Mouse (Mus musculus) adrenal gland, postnatal 10 days (tissue): Measurements from ENCODE around the gene Cntrl. TPM values are rescaled to one million over a fixed set of nuclear protein-coding genes. Genes with fewer than 3 reads are reported as not detected.

ENCODE experiments used
- DNase-seq: peaks from one replicate; pipeline ENCODE4 v3.0.0; 2021; ENCODE audit warnings: mixed read lengths
- total RNA-seq, 2 experiments: library from RNA; stranded (reverse); gene quantifications; 2 replicates each; pipeline ENCODE4 v1.2.3; 2021

The Cntrl gene
- total RNA-seq, 2 experiments from 2014 or later: 12.6 to 22.7 TPM

DNA sequence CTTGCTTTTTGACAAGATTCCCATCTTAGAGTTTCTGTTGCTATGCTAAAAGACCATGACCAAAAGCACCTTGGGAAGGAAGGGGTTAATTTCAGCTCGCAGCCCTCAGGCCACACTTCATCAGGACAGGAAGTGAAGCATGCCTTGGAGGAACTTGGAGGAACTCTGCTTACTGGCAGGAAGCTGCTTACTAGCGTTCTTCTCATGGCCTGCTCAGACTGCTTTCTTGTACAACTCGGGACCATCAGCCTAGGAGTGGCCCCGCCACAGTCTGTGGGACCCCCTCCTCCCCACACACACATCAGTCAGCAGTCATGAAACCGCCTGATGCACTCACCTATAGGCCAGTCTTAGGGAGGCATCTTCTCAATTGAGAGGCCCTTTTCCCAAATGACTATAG lies 64.8 kb downstream of the Cntrl start:
- no peak for DNase-seq

DNA sequence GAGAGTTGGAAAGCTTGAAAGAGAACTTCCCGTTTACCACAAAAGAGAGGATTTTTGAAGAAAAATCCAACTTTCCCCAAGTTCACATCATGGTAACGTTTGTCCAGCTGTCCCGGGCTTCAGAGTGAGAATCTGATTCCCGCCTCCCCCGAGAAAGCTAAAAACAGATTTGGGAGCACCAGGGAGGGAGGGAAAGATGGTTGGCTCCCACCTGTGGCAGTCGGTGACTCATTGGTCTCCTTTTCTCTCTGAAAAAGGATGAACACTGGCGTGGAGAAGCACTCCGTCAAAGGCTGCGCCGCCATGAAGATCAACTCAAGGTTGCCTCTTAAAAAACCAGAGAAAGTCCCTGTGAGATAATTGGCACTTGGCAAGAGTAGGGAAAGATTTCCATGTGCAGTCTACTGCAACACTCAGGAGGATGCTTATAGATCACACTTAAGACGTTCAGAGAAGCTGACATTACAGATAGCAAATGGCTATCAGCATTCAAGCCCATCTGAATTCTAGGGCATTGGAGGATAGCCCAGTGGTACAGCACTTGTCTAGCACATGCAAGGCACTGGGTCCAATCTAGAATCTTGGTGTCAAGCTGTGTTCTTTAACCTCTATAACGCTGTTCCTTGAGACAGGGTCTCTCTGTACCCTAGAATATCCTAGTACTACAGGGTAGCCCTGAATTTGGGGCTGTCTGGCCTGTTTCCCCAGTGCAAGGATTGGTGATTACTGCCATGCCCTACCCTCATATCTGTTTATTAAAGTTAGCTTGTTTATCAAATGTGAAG lies 66.2 kb downstream of the Cntrl start:
- no peak for DNase-seq

DNA sequence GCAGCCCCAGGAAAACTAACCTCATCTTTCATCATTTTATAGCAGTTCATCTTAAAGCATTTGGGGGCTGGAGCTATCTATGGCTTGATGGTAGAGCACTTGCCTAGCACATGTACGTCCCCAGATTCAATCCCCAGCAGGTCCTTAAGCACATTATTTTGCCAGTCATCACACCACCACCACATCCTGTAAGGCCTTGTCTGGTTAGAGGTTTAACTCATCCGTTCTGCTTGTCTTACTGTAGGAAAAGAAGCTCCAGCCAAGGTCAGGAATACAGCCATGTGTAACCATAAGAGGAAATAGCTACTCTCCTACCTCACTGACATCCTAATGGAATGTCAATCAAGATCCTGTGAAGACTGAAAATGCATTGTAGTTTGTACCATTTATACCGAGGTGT lies 68.9 kb downstream of the Cntrl start:
- DNase-seq: no peak

DNA sequence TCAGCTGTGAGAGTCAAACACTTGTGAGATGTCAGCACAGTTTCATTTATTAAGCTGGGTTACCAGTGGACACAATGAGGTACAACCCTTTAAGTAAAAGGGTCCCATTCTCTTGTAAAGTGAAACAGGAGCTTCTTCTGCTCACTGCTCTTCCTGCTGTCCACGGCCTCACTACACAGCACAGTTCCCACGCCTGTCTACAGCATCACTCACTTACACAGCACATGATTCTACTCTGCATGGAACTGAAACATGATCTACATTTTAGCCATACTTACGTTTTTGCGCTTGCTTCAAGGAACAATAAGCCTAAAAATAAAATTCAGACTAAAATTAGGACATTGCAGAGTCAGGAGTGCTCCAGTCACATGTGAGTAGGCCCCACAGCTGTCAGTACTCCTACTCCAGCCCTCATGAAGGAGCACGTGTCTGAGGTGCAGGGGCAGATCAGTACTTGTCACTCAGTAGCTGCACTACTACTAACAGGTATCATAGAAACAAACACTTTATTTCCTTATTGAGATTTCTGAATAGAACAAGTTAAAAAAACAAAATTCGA lies 73.9 kb downstream of the Cntrl start:
- no peak for DNase-seq

DNA sequence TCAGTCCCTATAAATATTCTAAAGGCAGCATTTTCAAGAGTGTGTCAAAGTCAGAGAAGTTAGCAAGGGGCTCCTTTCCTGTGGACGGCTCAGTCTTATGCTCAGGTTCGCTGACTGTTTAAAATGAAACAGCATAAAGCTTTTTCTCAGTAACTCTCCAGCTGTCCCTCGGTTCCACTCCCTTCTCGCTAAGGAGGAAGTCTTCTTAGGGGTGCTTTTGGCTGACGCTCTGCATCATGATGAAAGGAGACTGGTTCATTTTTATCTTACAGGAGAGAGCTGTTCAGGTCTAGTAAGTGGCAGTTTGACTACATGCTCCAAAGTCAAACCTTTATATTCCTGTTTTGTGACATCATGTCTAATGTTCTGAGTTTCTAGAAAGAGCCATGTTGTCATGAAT lies 79.6 kb downstream of the Cntrl start:
- DNase-seq: no peak

DNA sequence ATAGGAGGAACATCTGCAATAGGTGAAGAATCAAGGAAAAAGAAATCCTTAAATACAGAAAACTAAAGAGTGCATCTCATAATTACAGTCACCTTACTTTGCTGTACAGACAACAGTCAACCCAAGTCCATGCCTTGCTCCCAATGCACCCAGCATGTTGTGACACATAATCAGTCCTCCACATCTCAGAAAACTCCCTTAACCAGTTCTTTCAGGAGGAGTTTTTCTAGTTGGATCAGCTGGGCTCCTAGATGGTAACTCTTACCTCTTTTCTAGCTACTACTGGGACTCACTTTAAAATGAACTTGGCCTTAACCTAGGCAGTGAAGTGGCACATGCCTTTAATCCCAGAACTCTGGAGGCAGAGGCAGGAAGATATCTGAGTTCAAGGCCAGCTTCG lies 84.7 kb downstream of the Cntrl start:
- DNase-seq: no peak

DNA sequence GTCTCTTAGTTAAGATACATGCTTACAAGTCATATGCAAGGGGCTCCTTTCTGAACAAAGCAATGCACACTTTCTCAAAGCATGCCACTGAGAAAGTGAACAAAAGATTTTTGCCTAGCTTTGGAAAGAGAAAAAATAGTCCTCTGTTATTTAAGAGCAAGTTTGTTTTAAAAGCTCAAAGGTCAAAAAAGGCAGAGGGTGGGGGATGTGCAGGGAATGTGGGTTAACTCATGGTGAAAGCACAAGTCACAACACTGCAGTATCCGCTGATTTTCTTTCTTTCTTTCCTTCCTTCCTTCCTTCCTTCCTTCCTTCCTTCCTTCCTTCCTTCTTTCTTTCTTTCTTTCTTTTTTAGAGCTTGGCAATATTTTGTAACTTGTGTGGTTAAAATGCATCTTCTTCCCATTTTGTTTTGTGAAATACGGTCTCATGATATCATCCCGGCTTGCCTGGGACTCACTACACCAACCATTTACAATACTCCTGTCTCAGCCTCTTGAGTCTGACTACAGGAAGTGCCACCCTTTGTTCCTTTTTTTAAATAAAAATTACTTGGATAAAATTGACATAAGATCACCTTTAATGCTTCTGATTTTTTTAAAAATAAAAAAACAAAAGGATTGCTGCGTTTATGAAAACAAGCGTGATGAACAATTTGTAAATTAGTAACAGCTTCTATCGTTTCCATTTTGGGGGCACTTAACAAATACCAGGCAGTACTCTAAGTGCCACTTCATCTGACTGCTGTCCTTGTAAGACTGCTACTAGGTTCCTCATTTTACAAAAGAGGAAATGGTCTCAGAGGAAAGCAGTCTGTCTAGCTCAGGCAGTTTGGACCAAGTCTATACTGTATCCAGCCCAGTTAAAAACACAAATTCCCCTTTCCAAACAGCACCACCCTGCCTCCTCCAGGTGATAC lies 86.6 kb downstream of the Cntrl start:
- DNase-seq: no peak

DNA sequence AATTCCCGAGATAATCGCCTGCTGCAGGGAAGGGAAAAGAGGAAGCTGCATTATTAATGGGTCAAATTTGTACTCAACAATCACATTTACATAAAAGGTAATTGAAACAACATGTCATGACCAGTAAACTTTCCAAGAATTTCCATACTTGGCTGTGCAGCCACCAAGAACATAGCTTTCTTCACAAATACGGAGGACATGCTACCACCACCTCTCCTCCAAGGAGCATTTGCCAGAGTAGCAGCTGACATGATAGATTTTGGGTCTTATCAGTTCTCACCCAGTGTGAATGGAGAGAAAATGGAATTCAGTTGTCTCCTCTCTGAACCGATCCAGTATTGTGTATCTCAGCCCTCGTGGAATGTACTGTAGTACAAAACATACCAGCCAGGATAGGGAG lies 90.2 kb downstream of the Cntrl start:
- DNase-seq: no peak

DNA sequence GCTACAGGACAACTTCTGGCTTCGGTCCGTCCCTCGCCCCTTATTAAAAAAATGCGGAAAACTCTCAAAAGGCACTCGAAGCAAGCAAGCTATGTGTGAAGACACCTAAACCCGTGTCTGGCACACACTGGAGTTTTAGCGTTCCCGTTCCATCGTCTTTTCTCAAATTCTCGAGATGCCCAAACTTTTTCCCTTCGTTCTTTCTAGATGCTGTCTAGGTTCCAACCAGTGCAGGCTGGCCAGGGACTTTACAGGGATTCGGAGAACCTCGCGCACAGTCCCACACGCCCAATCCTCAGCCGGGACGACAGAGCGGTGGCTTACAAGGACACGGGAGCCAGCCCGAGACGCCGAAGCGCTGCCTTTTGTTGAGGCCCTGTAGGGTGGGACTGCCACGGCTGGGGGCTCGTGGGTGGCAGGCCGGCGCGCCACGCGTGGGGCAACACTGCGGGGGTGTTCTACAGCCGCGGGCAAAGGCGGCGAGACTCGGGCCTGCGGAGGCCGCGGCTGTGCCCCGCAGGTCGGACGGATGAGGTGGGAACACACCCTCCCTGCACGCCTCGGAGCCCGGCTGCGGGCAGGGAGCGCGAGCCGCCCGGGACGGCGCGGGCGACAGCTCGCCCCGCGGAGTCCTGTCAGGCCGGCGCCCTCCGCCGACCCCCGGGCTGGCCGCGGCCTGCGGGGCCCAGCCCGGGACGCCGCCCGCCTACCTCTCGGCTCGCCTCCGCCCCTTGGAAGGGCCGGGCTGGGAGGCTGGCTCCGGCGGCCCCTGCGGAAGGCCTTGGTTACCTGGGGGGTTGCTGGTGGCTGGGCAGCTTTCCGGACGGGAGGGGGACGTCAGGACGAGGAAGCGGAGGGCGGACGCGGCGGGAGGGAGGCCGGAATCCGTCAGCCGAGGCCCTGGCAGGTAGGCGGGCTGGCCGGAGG lies 90.9 kb downstream of the Cntrl start:
- peak; percentile 64 for DNase-seq

DNA sequence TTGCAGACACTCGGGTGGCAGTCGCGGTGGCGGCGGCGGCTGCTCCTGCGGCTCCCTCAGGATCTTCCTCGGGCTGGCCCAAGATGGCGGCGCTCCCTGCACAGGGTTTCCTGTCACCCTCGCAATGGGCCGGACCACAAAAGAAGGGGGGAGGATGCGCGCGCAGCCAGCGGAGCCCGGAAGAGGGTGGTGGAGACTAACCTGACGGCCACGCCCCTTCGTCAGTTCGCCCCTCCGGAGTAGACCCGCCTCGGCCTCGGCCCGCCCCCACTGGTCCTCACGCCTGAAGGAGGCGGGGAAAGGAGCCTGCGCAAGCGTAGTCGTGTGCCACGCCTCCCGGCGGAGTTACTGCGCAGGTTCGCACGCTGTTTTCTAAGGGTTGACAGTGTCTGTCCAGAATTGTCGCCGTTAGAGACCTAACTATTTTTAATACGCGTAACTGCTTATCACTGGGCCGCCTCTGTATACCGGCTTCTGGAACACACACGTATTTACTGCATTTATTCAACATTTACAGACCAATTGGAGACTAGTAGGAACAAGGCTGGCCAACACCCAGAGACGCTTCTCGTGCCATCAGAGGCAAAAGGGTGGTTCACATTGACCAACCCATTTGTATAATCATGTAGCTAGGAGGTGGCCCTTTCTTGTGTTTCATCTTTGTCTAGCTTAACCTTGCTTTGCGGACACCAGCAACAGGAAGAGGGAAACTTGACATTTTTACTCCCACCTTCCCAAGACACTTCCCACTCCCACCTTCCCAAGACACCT lies 91.8 kb downstream of the Cntrl start, which contains the start of gene Rab14:
TSS of gene Rab14 (minus strand) at position 223 of the 771 bp plus-strand sequence.
- peak; percentile 100 for DNase-seq

DNA sequence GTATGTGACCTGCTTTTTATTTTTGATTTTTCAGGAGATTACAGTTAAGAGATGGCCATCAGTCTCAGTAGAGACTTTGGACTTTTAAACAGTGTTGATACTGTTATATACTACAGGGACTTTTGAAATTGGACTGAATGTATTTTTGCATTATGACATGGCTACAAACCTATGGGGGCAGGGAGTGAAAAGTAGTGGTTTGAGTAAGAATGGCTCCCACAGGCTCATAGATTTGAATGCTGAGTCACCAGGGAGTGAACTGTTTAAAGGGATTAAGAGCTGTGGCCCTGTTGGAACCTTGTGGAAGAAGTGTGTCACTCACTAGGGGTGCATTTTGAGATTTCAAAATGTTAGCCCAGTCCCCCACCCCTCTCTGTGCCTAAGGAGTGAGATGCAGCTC lies 94.4 kb downstream of the Cntrl start:
- no peak for DNase-seq

DNA sequence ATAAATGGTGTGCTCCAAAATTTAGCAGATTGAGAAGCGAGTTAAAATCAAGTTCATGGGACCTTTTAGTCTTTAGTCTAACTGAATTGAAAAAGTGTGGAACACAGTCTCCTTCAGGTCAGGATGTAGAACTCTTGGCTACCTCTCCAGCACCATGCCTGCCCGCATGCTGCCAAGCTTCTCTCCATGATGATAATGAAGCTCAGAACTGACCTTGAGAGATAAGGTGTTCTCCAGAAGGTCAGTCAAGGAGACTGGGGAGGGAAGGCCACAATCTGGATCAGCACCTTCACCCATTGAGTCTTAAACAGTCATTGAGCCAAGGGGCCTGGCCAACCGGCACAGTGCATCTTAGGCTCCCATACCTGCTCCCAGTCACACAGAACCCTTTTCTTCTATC lies 97.5 kb downstream of the Cntrl start:
- DNase-seq: no peak

DNA sequence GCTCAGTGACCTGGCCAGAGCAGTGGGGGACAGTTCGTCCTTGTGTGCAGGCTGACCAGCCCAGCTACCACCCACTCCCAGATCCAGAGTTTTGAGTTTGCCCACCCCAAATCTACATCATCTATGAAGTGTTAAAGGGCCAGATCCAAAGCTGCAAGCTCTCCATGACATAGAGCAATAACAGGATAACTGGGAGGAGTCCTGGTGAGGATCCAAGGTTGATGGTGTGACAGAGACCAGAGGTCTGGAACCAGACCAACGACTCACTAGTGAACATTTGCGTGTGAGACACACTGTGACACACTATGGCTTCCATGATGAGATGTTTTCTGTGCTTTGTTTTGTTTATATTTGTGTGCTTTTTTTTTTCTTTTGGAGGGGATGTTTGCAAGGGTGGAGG lies 98.8 kb downstream of the Cntrl start:
- no peak for DNase-seq

DNA sequence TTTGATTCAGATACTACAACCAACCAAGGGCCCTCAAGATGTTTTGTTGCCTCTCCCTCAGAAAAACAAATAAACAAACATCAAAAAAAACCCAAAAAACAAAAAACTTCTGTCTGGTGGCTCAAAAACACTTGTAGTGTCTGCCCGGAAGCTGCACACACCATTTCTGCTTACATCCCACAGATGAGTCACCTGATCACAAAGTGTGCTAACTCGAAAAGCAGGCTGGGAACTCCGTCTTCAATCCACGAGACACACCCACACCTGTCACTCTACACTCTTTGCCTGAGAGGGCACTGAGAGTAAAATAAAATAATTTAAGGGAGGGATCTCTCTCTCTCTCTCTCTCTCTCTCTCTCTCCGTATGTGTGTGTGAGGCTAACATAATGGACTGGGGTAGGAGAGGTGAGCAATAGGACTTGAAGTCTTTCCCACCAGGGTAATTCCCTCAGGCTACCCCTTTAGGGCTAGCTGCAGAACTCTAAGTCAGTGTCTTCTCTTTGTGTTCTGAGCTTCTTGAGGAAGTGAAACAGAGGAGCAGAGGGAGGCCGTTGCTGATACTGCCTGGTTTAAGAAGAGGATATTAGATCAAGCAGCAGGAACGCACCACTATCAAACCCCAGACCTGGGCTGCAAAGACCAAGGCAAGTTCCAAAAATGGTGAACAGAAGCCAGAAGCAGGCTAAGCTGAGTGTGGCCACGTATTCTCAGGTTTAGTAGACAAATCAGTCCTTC lies 99.8 kb downstream of the Cntrl start:
- no peak for DNase-seq

DNA sequence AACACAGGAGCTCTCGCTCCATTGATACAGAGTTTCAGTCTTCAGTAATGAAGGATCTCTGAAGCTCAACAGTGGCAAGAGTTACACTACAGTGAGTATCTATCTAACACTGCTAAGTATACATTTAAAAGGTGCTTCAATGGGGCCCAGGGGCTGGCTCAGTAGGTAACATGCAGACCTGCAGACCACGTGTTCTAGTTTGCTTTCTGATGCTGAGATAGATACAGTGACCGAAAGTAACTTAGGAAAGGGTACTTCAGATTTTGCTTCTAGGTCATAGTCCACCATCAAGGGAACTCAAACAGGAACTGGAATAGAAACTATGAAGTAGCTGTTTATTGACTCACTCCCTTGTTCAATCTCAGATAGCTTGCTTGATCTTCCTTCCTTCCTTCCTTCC lies 102.4 kb downstream of the Cntrl start:
- no peak for DNase-seq

DNA sequence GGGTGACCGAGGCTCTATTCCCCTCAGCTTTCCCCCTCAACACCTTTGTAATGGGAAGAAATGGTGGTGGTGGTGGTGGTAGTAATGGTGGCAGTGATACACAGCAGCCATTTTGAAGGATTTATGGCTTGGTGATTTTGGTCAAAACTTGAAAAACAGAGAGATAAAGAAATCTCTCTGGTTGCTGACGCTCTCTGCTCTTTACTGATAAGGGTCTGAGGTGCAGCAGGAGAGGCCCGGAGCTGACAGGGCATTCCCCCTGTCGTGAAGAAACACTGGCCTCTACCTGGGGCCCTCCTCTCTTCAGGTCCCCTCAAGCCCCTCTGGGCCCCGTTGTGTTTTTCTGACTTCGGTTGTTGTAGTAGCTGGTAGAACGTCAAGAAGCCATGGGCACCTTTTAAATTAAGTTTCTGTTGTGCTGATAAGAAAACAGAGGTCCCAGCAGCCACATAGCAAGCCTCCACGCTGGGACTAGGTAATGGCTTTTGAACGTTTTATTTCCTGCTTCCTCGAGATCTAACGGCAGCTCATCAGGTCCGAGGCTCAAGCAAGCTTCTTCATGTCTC lies 104.1 kb downstream of the Cntrl start:
- DNase-seq: no peak

DNA sequence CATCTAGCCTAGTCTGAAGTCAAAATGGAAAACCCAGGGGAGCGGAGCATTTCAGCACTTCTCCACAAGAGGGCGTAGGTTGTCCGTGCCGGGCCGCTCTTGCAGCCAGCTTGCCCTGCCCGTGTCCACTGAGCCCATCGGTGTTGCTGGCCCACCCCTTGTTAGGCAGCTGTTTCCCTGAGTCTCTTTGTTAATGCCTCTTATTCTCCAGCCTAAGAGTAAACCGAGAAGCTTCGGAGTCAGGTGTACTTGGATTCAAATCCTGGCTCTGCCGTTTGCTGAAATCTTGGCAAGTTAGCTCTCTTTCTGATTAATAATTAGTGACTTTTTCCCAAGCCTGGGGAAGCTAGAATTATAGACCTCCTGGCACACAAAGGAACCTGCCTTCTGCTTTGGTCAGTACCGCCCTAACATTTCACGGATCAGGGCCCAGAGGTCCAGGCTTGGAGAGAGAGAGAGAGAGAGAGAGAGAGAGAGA lies 105.6 kb downstream of the Cntrl start:
- peak; percentile 90 for DNase-seq

DNA sequence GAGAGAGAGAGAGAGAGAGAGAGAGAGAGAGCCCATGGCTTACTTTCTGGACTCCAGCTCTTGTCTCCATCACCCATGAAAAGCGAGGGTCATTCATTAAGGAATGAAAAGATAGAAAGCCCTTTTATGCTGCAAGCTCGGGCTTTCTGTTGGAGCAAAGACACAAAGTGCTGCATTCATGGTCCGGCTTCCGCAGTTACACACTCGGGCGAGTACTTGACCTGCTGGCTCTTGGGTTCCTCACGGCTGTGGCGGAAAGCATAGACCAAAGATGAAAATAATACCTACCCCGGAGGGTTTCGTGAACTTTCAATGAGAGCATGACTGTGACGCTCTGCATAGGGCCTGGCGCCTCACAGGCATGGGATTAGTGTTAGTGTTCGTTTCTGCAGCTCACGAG lies 106.1 kb downstream of the Cntrl start:
- no peak for DNase-seq

DNA sequence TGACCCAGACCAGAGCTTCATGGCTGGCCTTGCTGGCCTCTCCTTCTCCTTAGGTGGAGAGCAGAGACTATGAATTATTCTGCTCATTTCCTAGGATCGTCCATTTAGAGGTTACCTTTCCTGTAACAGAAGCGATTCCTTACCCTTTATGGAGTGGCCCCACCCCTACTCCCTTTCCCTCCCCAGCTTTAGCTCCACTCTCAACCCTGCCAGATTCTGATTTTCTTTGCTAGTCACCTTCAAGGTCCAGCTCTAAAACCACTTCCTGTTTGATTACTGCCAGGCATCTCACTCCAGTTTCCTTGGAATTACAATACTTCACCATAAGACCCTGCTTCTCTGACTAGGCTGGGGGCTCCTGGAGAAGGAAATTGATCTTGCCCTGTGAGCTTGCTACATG lies 107.4 kb downstream of the Cntrl start:
- DNase-seq: no peak

DNA sequence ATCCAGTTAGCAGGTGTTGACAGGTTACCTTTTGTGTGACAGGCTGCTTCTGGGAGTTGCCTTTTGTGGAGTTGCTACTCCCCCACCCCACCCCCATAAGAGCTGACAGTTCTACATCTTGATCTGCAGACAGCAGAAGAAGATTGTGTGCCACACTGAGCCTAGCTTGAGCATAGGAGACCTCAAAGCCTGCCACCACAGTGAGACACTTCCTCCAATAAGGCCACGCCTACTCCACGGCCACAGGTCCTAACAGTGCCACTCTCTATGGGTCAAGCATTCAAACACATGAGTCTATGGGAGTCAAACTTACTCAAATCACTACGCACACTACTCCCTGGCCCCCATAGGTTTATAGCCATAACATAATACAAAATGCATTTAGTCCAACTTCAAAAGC lies 109.4 kb downstream of the Cntrl start:
- no peak for DNase-seq
